Mouse (Mus musculus) embryonic facial prominence, embryonic 12.5 days (tissue): Measurements from ENCODE around the gene Gmds. TPM values are rescaled to one million over a fixed set of nuclear protein-coding genes. Genes with fewer than 3 reads are reported as not detected.

Experiments used
- ATAC-seq: fragments of 200-750 bp; cut with Nextera tagmentation; 2 replicates; pipeline ENCODE4 v1.8.0; 2017; ENCODE audit not compliant: insufficient number of reproducible peaks, insufficient read depth, low FRiP score, low TSS enrichment
- H3K27ac ChIP-seq: fragments of 300-500 bp; sonication (generic); 2 replicates; pipeline ENCODE4 v1.5.1; 2016; ENCODE audit warnings: mild to moderate bottlenecking
- H3K27me3 ChIP-seq: fragments of 300-500 bp; sonication (generic); 2 replicates; pipeline ENCODE4 v1.6.1; 2016; ENCODE audit warnings: mild to moderate bottlenecking, moderate library complexity
- H3K36me3 ChIP-seq: fragments of 300-500 bp; sonication (generic); 2 replicates; pipeline ENCODE4 v1.6.1; 2016; ENCODE audit warnings: mild to moderate bottlenecking
- H3K4me1 ChIP-seq: fragments of 300-500 bp; sonication (generic); 2 replicates; pipeline ENCODE4 v1.6.1; 2016
- H3K4me2 ChIP-seq: fragments of 300-500 bp; sonication (generic); replicated peaks from 2 replicates; pipeline ENCODE4 v1.6.1; 2016; ENCODE audit warnings: mild to moderate bottlenecking, moderate library complexity
- H3K4me3 ChIP-seq: fragments of 300-500 bp; sonication (generic); 2 replicates; pipeline ENCODE4 v1.5.1; 2016; ENCODE audit warnings: mild to moderate bottlenecking
- H3K9ac ChIP-seq: fragments of 300-500 bp; sonication (generic); 2 replicates; pipeline ENCODE4 v1.6.1; 2016; ENCODE audit warnings: mild to moderate bottlenecking, moderate library complexity
- H3K9me3 ChIP-seq: fragments of 300-500 bp; sonication (generic); 2 replicates; pipeline ENCODE4 v1.6.1; 2016; ENCODE audit warnings: mild to moderate bottlenecking, moderate library complexity
- WGBS: fragments of 180-500 bp; shearing (Covaris S2); methylation state at CpG from one replicate; pipeline ENCODE4 v1.1.7; 2016; 5-methylcytosine and 5-hydroxymethylcytosine counted together
- polyA plus RNA-seq: library from polyadenylated mRNA; unstranded; fragments of >200 nt; fragmentation: Nextera tagmentation; extraction: Ambion mirVana; gene quantifications from 2 replicates; pipeline ENCODE4 v1.2.1, GENCODE M21; 2016

Gmds gene
- polyA plus RNA-seq, 1 experiment from 2014 or later = 47.4 TPM

GRCm38 (mm10) chr13:31805831-31806427 is 532.6 kb downstream of the Gmds start:
- Histone ChIP-seq H3K4me3 (peak overlapping the region; percentile 68), H3K36me3 (no peaks in the 10 kb centered on the region), H3K9me3 (no peaks in the 10 kb centered on the region), H3K27me3 (peaks cover 61% of the 10 kb centered on the region), H3K4me1 (peaks cover 18% of the 10 kb centered on the region), H3K4me2 (peak overlapping the region; percentile 87), H3K27ac (peak overlapping the region; percentile 98), H3K9ac (peak overlapping the region; percentile 95)
- peak; percentile 18; the same call in 1 of the 2 replicates for ATAC-seq
- WGBS = under 1% methylated on average over 34 of the region's 34 CpGs

- Histone ChIP-seq H3K9ac (no peak overlapping the region), H3K4me1 (peaks cover 17% of the 10 kb centered on the region), H3K36me3 (no peaks in the 10 kb centered on the region), H3K9me3 (no peaks in the 10 kb centered on the region), H3K27me3 (peaks cover 70% of the 10 kb centered on the region), H3K4me2 (peak overlapping the region; percentile 87), H3K27ac (no peak overlapping the region), H3K4me3 (no peak overlapping the region)
- 5% methylated on average over 7 of the region's 7 CpGs for WGBS
- no peak for ATAC-seq
Measured at GRCm38 (mm10) chr13:31804571-31804970, 534.0 kb downstream of the Gmds start.

DNA sequence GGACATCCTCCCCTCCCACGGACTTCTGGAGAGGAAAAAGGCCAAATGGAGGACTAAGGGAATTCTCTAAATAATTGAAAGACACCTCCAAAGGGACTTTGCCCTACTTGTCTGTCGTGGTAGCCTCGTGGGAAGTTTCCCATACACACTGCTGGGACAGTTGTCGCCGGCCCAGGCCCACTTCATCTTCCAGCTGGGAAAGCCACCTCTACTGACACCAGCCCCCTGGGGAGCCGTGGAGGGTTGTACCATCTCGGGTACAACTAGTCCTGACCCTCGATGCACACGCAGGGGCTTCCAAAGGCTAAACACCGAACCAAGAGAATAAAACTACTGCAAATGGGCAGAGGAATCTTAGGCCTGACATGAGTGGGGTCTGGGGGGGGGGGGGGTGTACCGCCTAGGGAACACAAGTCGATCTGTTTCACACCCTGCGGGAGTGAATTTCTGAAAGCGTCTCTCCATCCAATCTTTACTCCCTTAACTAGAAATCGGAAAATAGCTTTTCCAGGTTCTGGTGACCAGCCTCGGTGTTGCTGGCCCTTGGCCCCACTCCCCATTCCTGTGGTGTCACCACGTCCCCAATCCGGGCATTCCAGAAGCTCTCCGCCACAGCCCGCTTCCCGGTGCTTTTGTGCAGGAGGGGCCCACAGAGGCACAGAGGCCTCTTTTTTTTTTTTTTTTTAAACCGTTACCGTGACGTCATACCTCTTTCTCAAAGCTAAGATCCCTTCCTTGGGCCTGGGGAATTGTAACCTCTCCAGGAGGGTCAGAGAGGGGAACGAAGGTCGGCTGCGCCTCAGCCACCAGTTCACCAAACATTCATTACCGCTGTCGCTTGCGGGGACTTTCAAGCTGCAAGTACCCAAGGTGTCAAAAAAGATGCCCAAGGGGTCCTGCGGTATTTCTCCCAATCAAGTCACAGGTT is 535.1 kb downstream of the Gmds start:
- Histone ChIP-seq H3K4me2 (peak overlapping the region; percentile 87), H3K9ac (no peak overlapping the region), H3K4me1 (peaks cover 18% of the 10 kb centered on the region), H3K4me3 (0 out of 2 replicates have a peak overlapping the region, but pooled peaks have one; percentile 9), H3K36me3 (no peaks in the 10 kb centered on the region), H3K27me3 (peaks cover 78% of the 10 kb centered on the region), H3K27ac (no peak overlapping the region), H3K9me3 (no peaks in the 10 kb centered on the region)
- no peak for ATAC-seq
- WGBS = under 1% methylated on average over 31 of the region's 31 CpGs

DNA sequence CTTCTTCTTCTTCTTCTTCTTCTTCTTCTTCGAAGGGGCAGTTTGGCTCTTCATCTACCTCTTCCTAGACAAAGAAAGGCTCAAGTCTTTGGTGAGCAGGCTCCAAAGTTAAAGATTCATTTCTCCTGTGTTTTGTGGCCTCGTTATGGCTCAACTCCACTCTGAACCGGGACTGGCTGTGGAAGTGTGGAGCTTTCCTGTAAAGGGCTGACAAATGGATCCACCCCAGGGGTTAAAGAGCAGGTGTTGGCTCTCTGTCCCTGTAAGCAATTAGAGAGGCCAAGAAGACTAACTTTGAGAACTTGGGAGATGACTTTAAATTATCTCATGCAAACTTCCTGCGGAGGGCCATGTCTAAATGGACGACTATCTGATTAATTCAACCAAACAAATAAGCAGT is 536.1 kb downstream of the Gmds start:
- WGBS = 8% methylated on average over 5 of the region's 5 CpGs
- Histone ChIP-seq H3K36me3 (no peaks in the 10 kb centered on the region), H3K27ac (no peak overlapping the region), H3K4me1 (peaks cover 23% of the 10 kb centered on the region), H3K4me2 (no peak overlapping the region), H3K27me3 (peaks cover 74% of the 10 kb centered on the region), H3K9me3 (no peaks in the 10 kb centered on the region), H3K9ac (no peak overlapping the region), H3K4me3 (no peak overlapping the region)
- ATAC-seq = no peak

GRCm38 (mm10) chr13:31801703-31802305 is 536.7 kb downstream of the Gmds start:
- Histone ChIP-seq H3K4me2 (peak overlapping the region; percentile 67), H3K9me3 (no peaks in the 10 kb centered on the region), H3K4me1 (peaks cover 22% of the 10 kb centered on the region), H3K27ac (no peak overlapping the region), H3K27me3 (peaks cover 74% of the 10 kb centered on the region), H3K9ac (peak overlapping the region; percentile 50), H3K4me3 (peak overlapping the region; percentile 35), H3K36me3 (no peaks in the 10 kb centered on the region)
- WGBS = 4% methylated on average over 25 of the region's 25 CpGs
- no peak for ATAC-seq

GRCm38 (mm10) chr13:31800581-31801576 is 537.7 kb downstream of the Gmds start:
- peak; percentile 65; the same call in 1 of the 2 replicates for ATAC-seq
- H3K27me3 ChIP-seq = peaks cover 71% of the 10 kb centered on the region
- H3K36me3 ChIP-seq = no peaks in the 10 kb centered on the region
- H3K4me2 ChIP-seq = peak overlapping the region; percentile 67
- H3K4me3 ChIP-seq = peak overlapping the region; percentile 35
- peaks cover 22% of the 10 kb centered on the region for H3K4me1 ChIP-seq
- no peaks in the 10 kb centered on the region for H3K9me3 ChIP-seq
- H3K27ac ChIP-seq = no peak overlapping the region
- H3K9ac ChIP-seq = peak overlapping the region; percentile 50
- WGBS = 1% methylated on average over 43 of the region's 43 CpGs

- Histone ChIP-seq H3K4me2 (no peak overlapping the region), H3K27ac (0 out of 2 replicates have a peak overlapping the region, but pooled peaks have one; percentile 31), H3K9me3 (no peaks in the 10 kb centered on the region), H3K4me1 (peaks cover 29% of the 10 kb centered on the region), H3K9ac (no peak overlapping the region), H3K27me3 (peaks cover 49% of the 10 kb centered on the region), H3K36me3 (no peaks in the 10 kb centered on the region), H3K4me3 (no peak overlapping the region)
- WGBS = 17% methylated on average over 9 of the region's 9 CpGs
- ATAC-seq = no peak
Measured at GRCm38 (mm10) chr13:31798075-31798474, 540.5 kb downstream of the Gmds start.

GRCm38 (mm10) chr13:31797346-31797745 is 541.2 kb downstream of the Gmds start:
- H3K9me3 ChIP-seq = no peaks in the 10 kb centered on the region
- no peak overlapping the region for H3K4me3 ChIP-seq
- H3K4me1 ChIP-seq = peaks cover 31% of the 10 kb centered on the region
- no peak for ATAC-seq
- 61% methylated on average over 10 of the region's 10 CpGs for WGBS
- H3K4me2 ChIP-seq = no peak overlapping the region
- H3K27me3 ChIP-seq = peaks cover 42% of the 10 kb centered on the region
- H3K27ac ChIP-seq = no peak overlapping the region
- no peaks in the 10 kb centered on the region for H3K36me3 ChIP-seq
- H3K9ac ChIP-seq = no peak overlapping the region

GRCm38 (mm10) chr13:31793163-31793562 is 545.4 kb downstream of the Gmds start:
- WGBS = 23% methylated on average over 5 of the region's 5 CpGs
- Histone ChIP-seq H3K9me3 (no peaks in the 10 kb centered on the region), H3K27ac (no peak overlapping the region), H3K4me3 (no peak overlapping the region), H3K4me2 (peak overlapping the region; percentile 42), H3K9ac (no peak overlapping the region), H3K27me3 (peaks cover 1% of the 10 kb centered on the region; the same call in 1 of the 2 replicates), H3K36me3 (no peaks in the 10 kb centered on the region), H3K4me1 (peaks cover 15% of the 10 kb centered on the region; the same call in 1 of the 2 replicates)
- ATAC-seq = no peak

GRCm38 (mm10) chr13:31792480-31793132 is 545.9 kb downstream of the Gmds start:
- no peaks in the 10 kb centered on the region for H3K27me3 ChIP-seq
- H3K27ac ChIP-seq = no peak overlapping the region
- 11% methylated on average over 17 of the region's 17 CpGs for WGBS
- H3K36me3 ChIP-seq = no peaks in the 10 kb centered on the region
- no peak overlapping the region for H3K9ac ChIP-seq
- ATAC-seq = no peak
- H3K9me3 ChIP-seq = no peaks in the 10 kb centered on the region
- H3K4me1 ChIP-seq = peaks cover 9% of the 10 kb centered on the region; the same call in 1 of the 2 replicates
- peak overlapping the region; percentile 42 for H3K4me2 ChIP-seq
- 0 out of 2 replicates have a peak overlapping the region, but pooled peaks have one; percentile 19 for H3K4me3 ChIP-seq
